Mouse (Mus musculus) liver, postnatal 0 days (tissue): Measurements from ENCODE around the gene Cdca7l.

Experiments used
- CTCF ChIP-seq: sonication (generic); IDR thresholded peaks from 2 replicates; pipeline ENCODE4 v1.5.1; 2016; ENCODE audit warnings: antibody characterized with exemption, low read depth
- EP300 ChIP-seq: IDR thresholded peaks from 2 replicates; pipeline ENCODE4 v1.6.1; 2016; ENCODE audit warnings: antibody characterized with exemption, low read depth, mild to moderate bottlenecking

- TF ChIP-seq CTCF, result no peak
- TF ChIP-seq EP300, result no peak
These were observed 40.0 kb downstream of the Cdca7l start for GRCm38 (mm10) chr12:117844075-117844408.
